ENCODE assay signal across 8 mouse cellular contexts in the genomic region with DNA sequence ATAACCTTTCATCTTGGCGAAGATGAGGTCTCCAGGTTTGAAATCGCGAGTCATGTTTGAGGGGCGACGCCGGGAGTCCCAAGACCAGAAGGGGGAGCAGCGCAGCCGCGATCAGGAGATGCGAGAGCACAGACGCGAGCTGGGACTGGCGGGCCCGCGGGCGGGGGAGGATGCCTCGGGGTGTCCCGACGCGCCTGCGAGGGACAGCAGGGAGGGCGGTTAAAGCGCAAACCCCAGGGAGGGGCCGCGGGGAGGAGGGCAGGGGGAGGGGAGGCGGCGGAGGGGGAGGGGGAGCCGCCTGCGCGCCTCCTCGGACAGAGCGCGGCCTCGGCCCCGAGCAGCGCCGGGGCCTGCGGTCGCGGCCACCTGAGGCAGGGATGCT. TPM values are rescaled to one million over a fixed set of nuclear protein-coding genes. Genes with fewer than 3 reads are reported as not detected.
DNase-seq lines count a peak whose midpoint lies in the region; TF ChIP-seq lines count a peak whose summit lies in the region.

No protein-coding gene starts in this region.

- peaks cover 19% of the 10 kb centered on the region for H3K4me1 ChIP-seq in megakaryocyte, embryonic 14.5 days

- H3K27me3 ChIP-seq in megakaryocyte, embryonic 14.5 days (replicated peaks): no peaks in the 10 kb centered on the region

- DNase-seq in WW6 (ENCODE audit: low read depth, low spot score): peak; percentile 79
- DNase-seq in cerebellum, postnatal 4 days (ENCODE audit: low spot score in 2 of 2): peak; percentile 71 to 88
- DNase-seq in gastrocnemius, adult 2 months: peak; percentile 91
- peak; percentile 58 for DNase-seq in hindlimb bud, embryonic 11.5 days (ENCODE audit: extremely low spot score, low read depth, low spot score)
- peak; percentile 64 to 86 for DNase-seq in left cerebral cortex, adult 8-10 months (ENCODE audit: low spot score in 2 of 2)
- DNase-seq in right cerebral cortex, postnatal 10 days (ENCODE audit: low spot score in 2 of 2): peak; percentile 93 to 94
- DNase-seq in urinary bladder, postnatal 25 days (ENCODE audit: low spot score): peak; percentile 67

- peaks cover 36% of the 10 kb centered on the region for H3K36me3 ChIP-seq in megakaryocyte, embryonic 14.5 days (replicated peaks; ENCODE audit: low read length)

- peak; percentile 70 for TF ChIP-seq CTCF in gastrocnemius, adult 2 months (IDR thresholded peaks at IDR 0.05)

- intact Hi-C loops in gastrocnemius, adult 2 months (cut with DNase I): loop anchor here (2.0 kb wide), 2 partner anchors 39 to 85 kb away; partner anchors contain the start of gene Ccdc171

- peak overlapping the region; percentile 99 for H3K27ac ChIP-seq in gastrocnemius, adult 2 months

- H3K9me3 ChIP-seq in megakaryocyte, embryonic 14.5 days: no peaks in the 10 kb centered on the region

- H3K4me3 ChIP-seq in gastrocnemius, adult 2 months: peak overlapping the region; percentile 95
- peak overlapping the region; percentile 94 for H3K4me3 ChIP-seq in megakaryocyte, embryonic 14.5 days (replicated peaks)

RNA-seq across cellular contexts. Expression of gene Psip1, which starts 0.5 kb away (rescaled TPM):
- total RNA-seq in gastrocnemius, adult 2 months (2021): 10 to 100 TPM; 14.8 to 19.4 TPM
- total RNA-seq in left cerebral cortex, adult 8-10 months (2022): 100 to 1,000 TPM; 206 to 215 (median 209) TPM
- 18.4 and 25.6 TPM in 2 replicates for polyA plus RNA-seq in megakaryocyte, embryonic 14.5 days (2012; ENCODE audit: insufficient read depth, low replicate concordance)

RNA-seq across cellular contexts. Expression of gene Ccdc171, which starts 39.6 kb away (rescaled TPM):
- under 1 TPM; 0.59 to 0.70 TPM for total RNA-seq in gastrocnemius, adult 2 months (2021)
- total RNA-seq in left cerebral cortex, adult 8-10 months (2022): 1 to 10 TPM; 3.8 to 4.5 (median 3.8) TPM
- 0.62 TPM in 1 of 2 replicates, not detected in the other for polyA plus RNA-seq in megakaryocyte, embryonic 14.5 days (2012; ENCODE audit: insufficient read depth, low replicate concordance)

Comparison
In these comparisons a context has a peak if more than half of its experiments do, and no peak if none do; other contexts are left out.
1. Peak in every context shown above with its lines: DNase-seq, H3K4me3 ChIP-seq and H3K27ac ChIP-seq.
2. RNA of gene Psip1, which starts 0.5 kb away (total RNA-seq): 206 to 215 TPM in left cerebral cortex, adult 8-10 months; 14.8 to 19.4 TPM in gastrocnemius, adult 2 months; every median in the first group is over 10 times any median in the second.